Mouse (Mus musculus) spleen, postnatal 10 days (tissue): ENCODE results near the gene Trappc6a.

ENCODE experiments used
- DNase-seq, 2 experiments: peaks; one replicate each; pipeline ENCODE4 v3.0.0; 2021 to 2022; ENCODE audit warnings: low spot score in 2 of 2

Trappc6a gene

GRCm38 (mm10) chr7:19523757-19524419 lies 15.7 kb downstream of the Trappc6a start:
- peak; percentile 51 to 66 for DNase-seq

GRCm38 (mm10) chr7:19524420-19525104 lies 16.4 kb downstream of the Trappc6a start:
- DNase-seq: no peak

- DNase-seq: no peak
Measured at GRCm38 (mm10) chr7:19525105-19525481, 16.9 kb downstream of the Trappc6a start.

DNA sequence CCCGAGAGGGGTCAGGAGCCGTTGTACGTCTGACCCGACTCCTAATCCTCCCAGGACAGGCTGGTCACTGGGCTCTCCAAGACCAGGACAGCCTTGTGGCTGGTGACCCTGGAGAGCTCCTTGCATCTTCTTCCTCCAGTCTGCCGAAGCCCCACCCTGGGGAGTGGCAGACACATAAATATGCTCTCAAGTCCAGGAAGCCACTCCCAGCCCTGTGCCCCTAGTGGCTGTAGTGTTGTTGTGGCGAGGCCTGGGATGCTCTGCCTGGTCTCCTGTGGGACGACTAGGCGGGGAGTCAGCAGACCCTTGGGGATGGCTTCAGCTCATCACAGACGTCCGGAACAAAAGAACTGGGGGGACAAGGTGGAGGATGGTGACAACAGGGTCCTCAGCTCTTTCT lies 22.9 kb downstream of the Trappc6a start:
- DNase-seq: no peak

GRCm38 (mm10) chr7:19532240-19532639 lies 24.0 kb downstream of the Trappc6a start:
- DNase-seq: no peak

DNA sequence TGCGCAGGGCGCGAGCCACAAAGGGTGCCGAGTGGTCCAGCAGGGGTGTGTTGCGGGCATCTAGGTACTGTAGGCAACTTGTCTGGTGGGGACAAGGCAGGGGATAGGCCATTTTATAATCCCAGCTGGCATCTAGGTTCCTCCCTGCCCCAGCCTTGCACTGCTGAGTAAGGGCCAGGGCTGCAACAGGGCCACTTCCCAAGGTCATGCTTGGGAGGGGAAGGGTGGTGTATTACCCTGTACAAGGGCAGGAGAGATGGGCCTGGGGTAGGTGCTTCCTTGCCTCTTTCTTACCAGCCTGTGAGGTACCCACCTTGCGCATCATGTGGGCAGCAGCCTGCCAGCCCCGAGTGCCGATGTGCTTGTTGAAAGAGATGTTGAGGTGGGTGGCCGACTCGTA lies 26.5 kb downstream of the Trappc6a start:
- DNase-seq: no peak

- DNase-seq: no peak
Measured at GRCm38 (mm10) chr7:19540771-19541566, 32.8 kb downstream of the Trappc6a start.

- DNase-seq: no peak
Measured at GRCm38 (mm10) chr7:19541681-19542154, 33.5 kb downstream of the Trappc6a start.

- DNase-seq: no peak
Measured at GRCm38 (mm10) chr7:19542155-19542691, 34.0 kb downstream of the Trappc6a start.

- DNase-seq: peak in 1 of 2 experiments; percentile 60
Measured at GRCm38 (mm10) chr7:19543584-19543983, 35.4 kb downstream of the Trappc6a start.

DNA sequence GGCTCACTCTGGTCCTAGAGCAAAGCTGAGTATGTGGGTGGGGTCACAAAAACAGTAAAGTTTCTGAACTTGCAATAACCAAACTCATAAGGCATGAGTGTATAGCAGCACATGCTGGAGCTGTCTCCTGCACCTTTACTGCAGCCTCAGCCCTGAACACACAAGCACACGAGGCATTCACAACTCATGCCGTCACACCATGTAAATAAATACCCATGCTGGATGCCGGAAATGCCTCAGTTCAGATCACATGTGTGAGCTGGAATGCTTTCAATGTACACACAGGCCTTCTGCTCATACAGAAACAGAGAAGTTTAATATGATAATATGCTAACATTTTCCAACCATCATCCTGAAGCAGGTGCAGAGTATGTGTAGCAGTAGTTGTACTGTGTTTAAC lies 37.8 kb downstream of the Trappc6a start:
- DNase-seq: no peak

DNA sequence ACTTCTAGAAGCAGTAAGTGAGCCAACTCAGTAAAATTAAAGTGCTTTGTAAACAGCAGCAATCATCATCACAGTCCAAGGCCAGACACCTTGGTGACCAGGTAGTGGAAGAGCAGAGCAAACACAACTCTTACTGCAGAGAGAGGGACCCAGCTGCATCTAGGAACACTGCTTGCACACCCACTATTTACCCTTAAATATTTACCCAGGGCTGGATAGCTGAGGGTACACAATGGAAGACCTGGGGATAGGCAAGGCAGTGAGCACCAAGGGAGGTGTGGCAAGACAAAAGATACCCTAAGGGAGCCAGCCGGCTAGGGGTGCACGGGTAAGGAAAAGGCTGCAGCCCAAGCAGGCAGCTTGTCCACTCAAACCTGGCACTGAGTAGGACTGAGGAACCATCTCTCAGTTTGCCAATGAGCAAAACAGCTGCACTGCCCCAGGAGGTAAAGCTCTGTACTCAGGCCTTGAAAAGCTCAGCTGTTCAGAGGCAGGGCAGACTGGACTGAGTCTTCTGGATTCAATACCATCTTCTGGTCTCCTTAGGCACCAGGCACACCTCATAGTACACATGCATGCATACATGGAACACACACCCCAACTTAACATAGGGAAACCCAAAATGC lies 39.3 kb downstream of the Trappc6a start:
- no peak for DNase-seq

DNA sequence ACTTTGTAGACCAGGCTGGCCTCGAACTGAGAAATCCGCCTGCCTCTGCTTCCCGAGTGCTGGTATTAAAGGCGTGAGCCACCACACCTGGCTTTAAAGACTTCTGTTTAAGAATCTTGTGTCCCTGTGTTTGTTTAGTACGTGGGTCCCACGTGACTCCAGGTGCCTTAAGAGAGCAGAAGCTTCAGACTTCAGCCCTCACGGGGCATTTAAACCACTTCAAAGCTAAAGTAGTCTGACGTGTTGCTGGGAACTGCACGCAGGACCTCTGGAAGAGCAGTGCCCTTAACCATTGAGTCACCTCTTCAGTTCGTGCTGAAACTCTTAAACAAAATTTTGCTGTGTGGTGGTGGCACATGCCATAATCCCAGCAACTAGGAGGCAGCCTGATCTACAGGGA lies 41.2 kb downstream of the Trappc6a start:
- no peak for DNase-seq

DNA sequence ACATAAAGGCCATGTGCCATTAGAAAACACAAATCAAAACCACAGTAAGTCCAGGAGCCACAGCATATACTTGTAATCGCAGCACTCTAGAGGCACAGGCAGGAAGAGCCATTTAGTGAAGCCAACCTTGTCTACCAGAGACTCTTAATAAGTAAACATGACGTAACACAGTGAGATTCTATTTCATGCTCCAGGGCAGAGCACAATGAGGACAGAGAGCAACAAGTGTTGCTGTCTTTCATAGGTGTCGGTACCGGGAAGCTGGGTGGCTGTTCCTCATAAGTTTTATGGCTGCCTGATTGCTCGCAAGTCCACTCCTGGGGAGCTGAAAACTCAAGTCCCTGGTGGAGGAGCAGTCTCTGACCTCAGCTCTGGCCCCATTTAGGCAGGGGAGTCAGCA lies 43.4 kb downstream of the Trappc6a start:
- no peak for DNase-seq

- DNase-seq: no peak
Measured at GRCm38 (mm10) chr7:19552443-19552842, 44.2 kb downstream of the Trappc6a start.

DNA sequence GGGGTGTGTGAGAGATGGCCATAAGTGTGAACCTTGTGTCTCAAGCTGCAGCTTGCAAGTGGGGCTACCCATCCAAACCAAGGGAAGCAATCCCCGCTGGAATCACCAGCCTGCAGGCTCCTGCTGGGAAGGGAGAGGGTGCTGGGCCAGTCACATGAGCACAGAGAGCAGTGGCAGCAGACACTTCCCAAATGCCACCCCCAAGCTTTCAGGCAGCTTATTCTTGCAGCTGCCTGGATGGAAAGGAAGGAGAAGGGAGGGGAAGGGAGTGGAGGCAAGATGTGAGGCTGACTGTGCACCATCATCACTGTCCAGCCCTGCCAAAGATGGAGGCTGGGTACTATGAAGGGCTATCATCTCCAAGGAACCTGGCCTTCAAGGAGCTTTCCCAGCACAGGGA lies 46.0 kb downstream of the Trappc6a start:
- no peak for DNase-seq

DNA sequence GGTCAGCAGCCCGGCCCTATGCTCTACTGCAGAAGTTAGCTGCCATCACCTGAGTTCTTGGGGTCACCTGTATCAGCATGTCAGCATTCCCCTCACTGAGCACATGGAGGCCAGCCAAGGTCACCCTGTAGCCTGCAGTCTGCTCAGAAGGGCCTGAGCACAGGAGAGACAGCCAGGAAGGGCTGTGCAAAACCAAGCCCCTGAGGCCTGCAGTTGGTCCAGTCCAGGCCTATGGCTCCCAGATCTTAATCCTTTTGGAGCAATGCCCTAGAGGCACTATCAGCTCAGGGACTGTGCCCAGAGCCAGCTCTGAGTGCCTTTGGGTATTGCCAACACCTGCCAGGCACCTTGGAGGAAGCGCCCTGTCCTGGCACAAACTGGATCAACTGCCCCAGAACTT lies 48.9 kb downstream of the Trappc6a start:
- DNase-seq: no peak

- peak in 1 of 2 experiments; percentile 43 for DNase-seq
Measured at GRCm38 (mm10) chr7:19557982-19558900, 50.0 kb downstream of the Trappc6a start.

GRCm38 (mm10) chr7:19558965-19559364 lies 50.8 kb downstream of the Trappc6a start:
- DNase-seq: peak in 1 of 2 experiments; percentile 62

DNA sequence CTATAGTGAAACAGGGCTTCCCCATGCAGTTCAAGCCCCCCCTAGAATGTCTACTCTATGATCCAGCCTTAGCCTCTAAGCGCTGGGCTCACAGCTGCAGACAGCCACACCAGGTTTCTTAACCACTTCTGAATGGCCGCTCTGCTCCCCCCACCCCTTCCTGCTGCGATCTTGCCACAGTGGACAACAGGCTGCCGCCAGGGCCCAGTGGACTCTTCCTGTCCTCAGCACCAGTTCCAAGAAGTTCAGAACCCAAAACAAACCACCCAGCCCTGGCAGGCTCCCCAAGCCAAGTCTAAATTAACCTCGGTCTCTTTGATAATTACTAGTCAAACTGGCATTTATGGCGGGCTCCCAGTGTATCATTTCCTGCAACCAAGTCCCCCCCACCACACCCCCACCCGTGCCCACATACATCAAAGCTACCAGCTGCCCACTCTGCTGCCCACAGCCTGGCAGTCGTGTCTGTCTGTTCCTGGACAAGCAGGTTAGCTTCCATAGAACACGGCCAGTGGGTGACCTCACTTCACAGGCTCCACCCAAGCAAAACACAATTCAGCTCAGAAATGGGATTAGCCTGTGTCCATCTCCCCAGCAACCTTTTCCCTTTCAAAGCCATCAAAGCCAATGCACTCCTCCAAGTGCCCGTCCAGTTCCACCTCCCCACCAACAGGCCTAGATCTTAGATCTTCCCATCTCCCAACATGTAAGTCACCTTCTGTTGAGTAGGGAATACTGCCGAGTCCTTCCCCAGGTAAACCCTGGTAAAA lies 52.5 kb downstream of the Trappc6a start:
- DNase-seq: peak; percentile 34 to 49
